ENCODE assay signal across 24 mouse cellular contexts in genomic region chr1:177364355-177364754, GRCm38 (mm10).
A peak's percentile ranks its signal among the peaks of the same experiment; 100 is the strongest.
DNase-seq lines count a peak whose midpoint lies in the region; ATAC-seq and TF ChIP-seq lines count a peak whose summit lies in the region.
"Had no signal": no experiment of that assay in that cellular context is flagged by ENCODE, and none has a peak within 500 bp of the region (broad histone marks: within the 10 kb centered on the region; RNA-seq: fewer than 3 reads in every experiment).

No protein-coding gene starts in this region.

- no peak for TF ChIP-seq POLR2A in myocyte (IDR thresholded peaks at IDR 0.05; ENCODE audit: insufficient read length, low read depth)

- 70% methylated on average over 7 of the region's 7 CpGs for WGBS in forebrain, embryonic 14.5 days
- 87% methylated on average over 7 of the region's 7 CpGs for WGBS in forebrain, embryonic 10.5 days
- WGBS in hindbrain, embryonic 16.5 days, result 72% methylated on average over 7 of the region's 7 CpGs
- WGBS in hindbrain, postnatal 0 days, result 72% methylated on average over 7 of the region's 7 CpGs
- WGBS in neural tube, embryonic 14.5 days, result 74% methylated on average over 7 of the region's 7 CpGs
- WGBS in neural tube, embryonic 15.5 days, result 70% methylated on average over 7 of the region's 7 CpGs

- no peaks in the 10 kb centered on the region for H3K9me3 ChIP-seq in forebrain, embryonic 14.5 days (replicated peaks; ENCODE audit: control insufficient read depth, low read length)
- H3K9me3 ChIP-seq in forebrain, embryonic 10.5 days, result no peaks in the 10 kb centered on the region
- no peaks in the 10 kb centered on the region for H3K9me3 ChIP-seq in hindbrain, embryonic 16.5 days (ENCODE audit: control insufficient read depth, low read length)
- no peaks in the 10 kb centered on the region for H3K9me3 ChIP-seq in hindbrain, postnatal 0 days (ENCODE audit: low read length)
- no peaks in the 10 kb centered on the region for H3K9me3 ChIP-seq in neural tube, embryonic 14.5 days (ENCODE audit: control insufficient read depth, low read length)
- H3K9me3 ChIP-seq in neural tube, embryonic 15.5 days (replicated peaks), result no peaks in the 10 kb centered on the region
- H3K9me3 ChIP-seq: forebrain, embryonic 12.5 days; heart, embryonic 13.5 days; hindbrain, embryonic 13.5 days; intestine, embryonic 15.5 days; limb, embryonic 12.5 days; liver, embryonic 13.5 days had no signal

- H3K9ac ChIP-seq in forebrain, embryonic 14.5 days (ENCODE audit: low read length), result no peak overlapping the region
- no peak overlapping the region for H3K9ac ChIP-seq in hindbrain, embryonic 16.5 days (ENCODE audit: low read depth, low read length)
- no peak overlapping the region for H3K9ac ChIP-seq in hindbrain, postnatal 0 days (replicated peaks; ENCODE audit: low read length)
- H3K9ac ChIP-seq in neural tube, embryonic 14.5 days (replicated peaks; ENCODE audit: low read depth, low read length), result no peak overlapping the region
- H3K9ac ChIP-seq in neural tube, embryonic 15.5 days (replicated peaks), result no peak overlapping the region
- H3K9ac ChIP-seq: forebrain, embryonic 12.5 days; heart, embryonic 13.5 days; hindbrain, embryonic 13.5 days; intestine, embryonic 15.5 days; limb, embryonic 12.5 days; liver, embryonic 13.5 days had no signal

- H3K79me2 ChIP-seq in myocyte (ENCODE audit: control insufficient read depth, insufficient read depth), result no peaks in the 10 kb centered on the region

- H3K27me3 ChIP-seq in forebrain, embryonic 14.5 days (replicated peaks; ENCODE audit: control insufficient read depth, insufficient read depth, low read length), result no peaks in the 10 kb centered on the region
- H3K27me3 ChIP-seq in forebrain, embryonic 10.5 days (ENCODE audit: poor library complexity, severe bottlenecking), result no peaks in the 10 kb centered on the region
- H3K27me3 ChIP-seq in hindbrain, embryonic 16.5 days (replicated peaks; ENCODE audit: control insufficient read depth, insufficient read depth, low read length), result no peaks in the 10 kb centered on the region
- no peaks in the 10 kb centered on the region for H3K27me3 ChIP-seq in hindbrain, postnatal 0 days (ENCODE audit: insufficient read depth, low read length)
- no peaks in the 10 kb centered on the region for H3K27me3 ChIP-seq in neural tube, embryonic 14.5 days (ENCODE audit: control insufficient read depth, insufficient read depth, low read length)
- H3K27me3 ChIP-seq in neural tube, embryonic 15.5 days (replicated peaks), result no peaks in the 10 kb centered on the region
- H3K27me3 ChIP-seq in myocyte (ENCODE audit: control insufficient read depth, insufficient read depth, insufficient read length), result no peaks in the 10 kb centered on the region
- H3K27me3 ChIP-seq: forebrain, embryonic 12.5 days; hindbrain, embryonic 13.5 days; intestine, embryonic 15.5 days; limb, embryonic 12.5 days; liver, embryonic 13.5 days had no signal

- no peak for ATAC-seq in forebrain, embryonic 14.5 days
- 0 out of 2 replicates have a peak, but pooled peaks have one; percentile 42 for ATAC-seq in hindbrain, embryonic 16.5 days
- ATAC-seq in hindbrain, postnatal 0 days, result no peak
- ATAC-seq in neural tube, embryonic 14.5 days (ENCODE audit: low read depth), result peak; percentile 31; the same call in 1 of the 2 replicates
- ATAC-seq in neural tube, embryonic 15.5 days (ENCODE audit: low FRiP score), result no peak
- ATAC-seq: intestine, embryonic 15.5 days had no signal

- no peak overlapping the region for H3K4me2 ChIP-seq in forebrain, embryonic 14.5 days (ENCODE audit: low read length)
- no peak overlapping the region for H3K4me2 ChIP-seq in hindbrain, embryonic 16.5 days (ENCODE audit: low read length)
- H3K4me2 ChIP-seq in hindbrain, postnatal 0 days (ENCODE audit: low read depth, low read length), result no peak overlapping the region
- H3K4me2 ChIP-seq in neural tube, embryonic 14.5 days (ENCODE audit: low read depth, low read length), result no peak overlapping the region
- no peak overlapping the region for H3K4me2 ChIP-seq in neural tube, embryonic 15.5 days
- peak overlapping the region; percentile 24 for H3K4me2 ChIP-seq in myocyte (ENCODE audit: low read depth)
- H3K4me2 ChIP-seq: forebrain, embryonic 12.5 days; heart, embryonic 13.5 days; hindbrain, embryonic 13.5 days; intestine, embryonic 15.5 days; limb, embryonic 12.5 days; liver, embryonic 13.5 days; midbrain, embryonic 11.5 days had no signal

- no peak overlapping the region for H3K4me3 ChIP-seq in forebrain, embryonic 14.5 days (ENCODE audit: low read depth, low read length)
- H3K4me3 ChIP-seq in forebrain, embryonic 10.5 days, result no peak overlapping the region
- H3K4me3 ChIP-seq in hindbrain, embryonic 16.5 days (ENCODE audit: low read length), result no peak overlapping the region
- H3K4me3 ChIP-seq in hindbrain, postnatal 0 days (ENCODE audit: low read length), result no peak overlapping the region
- no peak overlapping the region for H3K4me3 ChIP-seq in neural tube, embryonic 14.5 days (ENCODE audit: low read depth, low read length)
- no peak overlapping the region for H3K4me3 ChIP-seq in neural tube, embryonic 15.5 days (replicated peaks)
- no peak overlapping the region for H3K4me3 ChIP-seq in myocyte
- H3K4me3 ChIP-seq: forebrain, embryonic 12.5 days; heart, embryonic 13.5 days; hindbrain, embryonic 13.5 days; intestine, embryonic 15.5 days; limb, embryonic 12.5 days; liver, embryonic 13.5 days had no signal

- DNase-seq in forebrain, embryonic 14.5 days (ENCODE audit: low spot score), result peak; percentile 14
- no peak for DNase-seq in forebrain, embryonic 10.5 days (ENCODE audit: extremely low spot score, low spot score)
- no peak for DNase-seq in hindbrain, postnatal 0 days (ENCODE audit: low spot score)
- DNase-seq: adrenal gland, postnatal 10 days; cerebellum, adult 11 months; cerebellum, postnatal 14 days; gastrocnemius, postnatal 10 days; kidney, adult 9 months; kidney, postnatal 14 days; liver, embryonic 13.5 days; lung, adult 2 months; lung, postnatal 14 days; thymus, adult 18-20 months; thymus, postnatal 4 days had no signal

- H3K4me1 ChIP-seq in forebrain, embryonic 14.5 days (ENCODE audit: control insufficient read depth, insufficient read depth, low read length), result 0 out of 2 replicates have a peak, but pooled peaks cover 4% of the 10 kb centered on the region
- H3K4me1 ChIP-seq in forebrain, embryonic 10.5 days, result peaks cover 9% of the 10 kb centered on the region
- H3K4me1 ChIP-seq in hindbrain, embryonic 16.5 days (ENCODE audit: control insufficient read depth, insufficient read depth, low read depth, low read length), result no peaks in the 10 kb centered on the region
- no peaks in the 10 kb centered on the region for H3K4me1 ChIP-seq in hindbrain, postnatal 0 days (ENCODE audit: insufficient read depth, low read length)
- no peaks in the 10 kb centered on the region for H3K4me1 ChIP-seq in neural tube, embryonic 14.5 days (ENCODE audit: control insufficient read depth, insufficient read depth, low read length)
- peaks cover 4% of the 10 kb centered on the region; the same call in 1 of the 2 replicates for H3K4me1 ChIP-seq in neural tube, embryonic 15.5 days
- H3K4me1 ChIP-seq: heart, embryonic 13.5 days; intestine, embryonic 15.5 days; limb, embryonic 12.5 days; liver, embryonic 13.5 days had no signal

- H3K36me3 ChIP-seq in forebrain, embryonic 14.5 days (ENCODE audit: control insufficient read depth, insufficient read depth, low read length), result no peaks in the 10 kb centered on the region
- no peaks in the 10 kb centered on the region for H3K36me3 ChIP-seq in forebrain, embryonic 10.5 days (replicated peaks)
- H3K36me3 ChIP-seq in hindbrain, embryonic 16.5 days (ENCODE audit: control insufficient read depth, insufficient read depth, low read length), result no peaks in the 10 kb centered on the region
- H3K36me3 ChIP-seq in hindbrain, postnatal 0 days (ENCODE audit: insufficient read depth, low read length), result no peaks in the 10 kb centered on the region
- H3K36me3 ChIP-seq in neural tube, embryonic 14.5 days (ENCODE audit: control insufficient read depth, insufficient read depth, low read length), result no peaks in the 10 kb centered on the region
- no peaks in the 10 kb centered on the region for H3K36me3 ChIP-seq in neural tube, embryonic 15.5 days
- H3K36me3 ChIP-seq in myocyte (ENCODE audit: control insufficient read depth, insufficient read depth), result no peaks in the 10 kb centered on the region
- H3K36me3 ChIP-seq: forebrain, embryonic 12.5 days; heart, embryonic 13.5 days; hindbrain, embryonic 13.5 days; intestine, embryonic 15.5 days; limb, embryonic 12.5 days; liver, embryonic 13.5 days had no signal

- H3K27ac ChIP-seq in forebrain, embryonic 14.5 days (ENCODE audit: low read depth, low read length), result no peak overlapping the region
- no peak overlapping the region for H3K27ac ChIP-seq in forebrain, embryonic 10.5 days
- H3K27ac ChIP-seq in hindbrain, embryonic 16.5 days (ENCODE audit: low read depth, low read length), result no peak overlapping the region
- no peak overlapping the region for H3K27ac ChIP-seq in hindbrain, postnatal 0 days
- H3K27ac ChIP-seq in neural tube, embryonic 14.5 days (ENCODE audit: low read depth, low read length), result no peak overlapping the region
- no peak overlapping the region for H3K27ac ChIP-seq in neural tube, embryonic 15.5 days (replicated peaks)
- H3K27ac ChIP-seq: forebrain, embryonic 12.5 days; heart, embryonic 13.5 days; hindbrain, embryonic 13.5 days; intestine, embryonic 15.5 days; limb, embryonic 12.5 days; liver, embryonic 13.5 days had no signal

- TF ChIP-seq CTCF in hindbrain, postnatal 0 days (IDR thresholded peaks at IDR 0.05; ENCODE audit: low read depth), result no peak

- no peak overlapping the region for H3ac ChIP-seq in myocyte (ENCODE audit: control insufficient read depth, insufficient read length)

TF ChIP-seq in myocyte, 11 proteins besides CTCF, POLR2A, EP300 and RAD21:
- TF ChIP-seq MYOD1 (IDR thresholded peaks at IDR 0.05; ENCODE audit: control insufficient read depth in 1 of 3, insufficient read length in 2 of 3, low read depth in 2 of 3), result peak in 2 of 3 experiments; percentile 52 to 75
- TF ChIP-seq MYOG (IDR thresholded peaks at IDR 0.05; ENCODE audit: control insufficient read depth in 1 of 3, insufficient read depth in 1 of 3, insufficient read length in 2 of 3, low read depth in 2 of 3), result peak; percentile 24 to 80 (median 55)
- no peak for TF ChIP-seq TCF12 (IDR thresholded peaks at IDR 0.05; ENCODE audit: insufficient read depth, poor library complexity, severe bottlenecking)
- TF ChIP-seq TCF3 (IDR thresholded peaks at IDR 0.05; ENCODE audit: insufficient read length, low read depth), result peak; percentile 23

Comparison
In these comparisons a context has a peak if more than half of its experiments do, and no peak if none do; other contexts are left out.
1. ATAC-seq: peak in hindbrain, embryonic 16.5 days (single experiment) and neural tube, embryonic 14.5 days (single experiment); none in forebrain, embryonic 14.5 days (single experiment), hindbrain, postnatal 0 days (single experiment) and neural tube, embryonic 15.5 days (single experiment).